Mouse (Mus musculus): ENCODE data around the gene Mtus2. TPM values are rescaled to one million over a fixed set of nuclear protein-coding genes. Genes with fewer than 3 reads are reported as not detected.
A peak's percentile ranks its signal among the peaks of the same experiment; 100 is the strongest.

Mtus2 gene
- total and polyA plus RNA-seq, 3 experiments, result 0.03 to 0.13 TPM; not detected in 1

DNA sequence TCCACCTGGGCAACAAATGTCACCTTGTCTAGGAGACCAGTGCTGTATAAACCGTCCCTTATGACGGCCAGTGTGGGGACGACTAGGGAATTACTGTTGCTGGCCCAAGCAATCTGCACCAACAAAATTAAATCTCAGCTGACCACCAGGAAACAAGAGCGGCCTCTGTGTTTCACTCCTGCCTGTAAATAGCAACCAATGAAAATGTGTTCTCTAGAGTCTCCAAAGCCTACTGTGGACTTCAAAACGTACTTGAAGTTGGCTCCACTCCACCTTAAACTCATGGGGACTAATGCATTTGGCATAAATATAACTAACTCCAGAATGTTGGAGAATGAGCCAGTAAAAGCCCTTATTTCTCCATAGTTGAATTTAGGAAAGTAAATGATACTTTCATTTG, 387.3 kb downstream of the Mtus2 start:
- H3K9me3 ChIP-seq (replicated peaks; ENCODE audit: low read length), result no peaks in the 10 kb centered on the region
- peaks cover 0 to 4% of the 10 kb centered on the region in 2 experiments; a peak in 1 of 4 replicates for H3K4me1 ChIP-seq (ENCODE audit: control insufficient read depth in 1 of 2, insufficient read depth in 2 of 2)
- no peak for TF ChIP-seq POLR2A (IDR thresholded peaks at IDR 0.05; ENCODE audit: low read depth, low read length)
- no peak for TF ChIP-seq HCFC1 (IDR thresholded peaks at IDR 0.05; ENCODE audit: low read depth, low read length)
- no peak overlapping the region for H3K27ac ChIP-seq (ENCODE audit: insufficient read depth, low read depth)
- no peak overlapping the region for H3K4me3 ChIP-seq (replicated peaks in 1 of 3; ENCODE audit: low read depth in 2 of 3, low read length in 2 of 3, poor library complexity in 1 of 3)
- H3K79me2 ChIP-seq (replicated peaks; ENCODE audit: control insufficient read depth, extremely low read depth, insufficient read depth, poor library complexity, severe bottlenecking), result peaks cover 15% of the 10 kb centered on the region
- H3K4me2 ChIP-seq (ENCODE audit: insufficient read depth, low read depth, poor library complexity, severe bottlenecking), result no peak overlapping the region
- H3K36me3 ChIP-seq (replicated peaks in 1 of 2; ENCODE audit: control insufficient read depth in 1 of 2, insufficient read depth in 1 of 2, low read length in 1 of 2), result peaks cover 87 to 94% of the 10 kb centered on the region in 2 experiments
- DNase-seq (ENCODE audit: extremely low read depth), result no peak
- in situ Hi-C loops (cut with MboI; ENCODE audit: low pct_ligation_motif_present, low pct_unique_long_range_greater_than_20kb, low sequenced_read_pairs), result loop anchor here (25.0 kb wide), 1 partner anchor 443 kb away; no protein-coding TSS in a partner anchor
- dilution Hi-C loops (cut with MboI; ENCODE audit: extremely low pct_ligation_motif_present, extremely low pct_unique_long_range_greater_than_20kb, low sequenced_read_pairs), result no loop called here
- no peak overlapping the region for H3K9ac ChIP-seq (ENCODE audit: insufficient read depth, low read depth)
- H3K27me3 ChIP-seq (replicated peaks), result no peaks in the 10 kb centered on the region

DNA sequence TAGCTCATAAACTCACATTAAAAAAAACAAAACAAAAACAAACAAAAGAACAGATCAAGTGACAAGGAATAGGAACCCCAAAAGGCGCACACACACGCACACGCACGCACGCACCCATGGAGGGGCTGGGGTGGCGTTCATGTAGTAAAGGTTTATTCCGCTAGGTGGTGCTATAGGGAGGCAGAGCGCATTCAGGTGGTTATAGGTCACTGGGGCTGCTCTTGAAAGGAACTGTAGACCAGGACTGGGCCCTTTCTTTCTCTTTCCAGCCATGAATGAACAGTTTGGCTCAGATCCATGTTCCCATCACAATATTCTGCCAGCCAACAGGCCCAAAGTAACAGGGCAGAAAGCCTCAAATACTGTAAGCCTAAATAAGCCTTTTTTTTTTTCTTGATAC, 389.4 kb downstream of the Mtus2 start:
- TF ChIP-seq TCF12 (IDR thresholded peaks at IDR 0.05; ENCODE audit: low read depth, low read length) (no peak), ZMIZ1 (IDR thresholded peaks at IDR 0.05; ENCODE audit: low read depth, low read length) (no peak), HCFC1 (IDR thresholded peaks at IDR 0.05; ENCODE audit: low read depth, low read length) (no peak), KAT2A (IDR thresholded peaks at IDR 0.05; ENCODE audit: insufficient replicate concordance, low read length) (no peak), MYC (IDR thresholded peaks at IDR 0.05; ENCODE audit: low read depth, low read length) (no peak), SMC3 (IDR thresholded peaks at IDR 0.05; ENCODE audit: low read depth, low read length) (peak; percentile 51), MAFK (IDR thresholded peaks at IDR 0.05; ENCODE audit: insufficient replicate concordance, low read length) (no peak), CHD2 (IDR thresholded peaks at IDR 0.05; ENCODE audit: low read length) (no peak), TBP (conservative IDR thresholded peaks at IDR 0.05; ENCODE audit: low read depth, low read length) (no peak), EP300 (IDR thresholded peaks at IDR 0.05; ENCODE audit: low read length) (no peak), GABPA (IDR thresholded peaks at IDR 0.05; ENCODE audit: insufficient replicate concordance, low read depth, low read length) (no peak), CTCF (conservative IDR thresholded peaks at IDR 0.05 in 1 of 2, IDR thresholded peaks at IDR 0.05 in 1 of 2; ENCODE audit: low read depth in 2 of 2, low read length in 2 of 2) (peak; percentile 41 to 60), RAD21 (IDR thresholded peaks at IDR 0.05; ENCODE audit: low read depth, low read length) (peak; percentile 49), PAX5 (IDR thresholded peaks at IDR 0.05; ENCODE audit: low read length) (no peak)
- H3K79me2 ChIP-seq (replicated peaks; ENCODE audit: control insufficient read depth, extremely low read depth, insufficient read depth, poor library complexity, severe bottlenecking), result peaks cover 20% of the 10 kb centered on the region
- no peak overlapping the region for H3K27ac ChIP-seq (ENCODE audit: insufficient read depth, low read depth)
- peaks cover 0 to 4% of the 10 kb centered on the region in 2 experiments; a peak in 1 of 4 replicates for H3K4me1 ChIP-seq (ENCODE audit: control insufficient read depth in 1 of 2, insufficient read depth in 2 of 2)
- peak; percentile 48 for DNase-seq (ENCODE audit: extremely low read depth)
- dilution Hi-C loops (cut with MboI; ENCODE audit: extremely low pct_ligation_motif_present, extremely low pct_unique_long_range_greater_than_20kb, low sequenced_read_pairs) (no loop called here), in situ Hi-C loops (cut with MboI; ENCODE audit: low pct_ligation_motif_present, low pct_unique_long_range_greater_than_20kb, low sequenced_read_pairs) (loop anchor here (25.0 kb wide), 1 partner anchor 441 kb away; no protein-coding TSS in a partner anchor)
- H3K4me2 ChIP-seq (ENCODE audit: insufficient read depth, low read depth, poor library complexity, severe bottlenecking), result no peak overlapping the region
- no peak overlapping the region for H3K9ac ChIP-seq (ENCODE audit: insufficient read depth, low read depth)
- H3K4me3 ChIP-seq (replicated peaks in 1 of 3; ENCODE audit: low read depth in 2 of 3, low read length in 2 of 3, poor library complexity in 1 of 3), result no peak overlapping the region
- no peaks in the 10 kb centered on the region for H3K27me3 ChIP-seq (replicated peaks)
- H3K36me3 ChIP-seq (replicated peaks in 1 of 2; ENCODE audit: control insufficient read depth in 1 of 2, insufficient read depth in 1 of 2, low read length in 1 of 2), result peaks cover 88 to 94% of the 10 kb centered on the region in 2 experiments
- H3K9me3 ChIP-seq (replicated peaks; ENCODE audit: low read length), result no peaks in the 10 kb centered on the region

All from CH12.LX (cell line).